Mouse (Mus musculus) cerebellum, adult 9-11 months (tissue): ENCODE data around the gene Slco2a1.

ENCODE experiments used
- DNase-seq: peaks from one replicate; pipeline ENCODE4 v3.0.0; 2022

The Slco2a1 gene

DNA sequence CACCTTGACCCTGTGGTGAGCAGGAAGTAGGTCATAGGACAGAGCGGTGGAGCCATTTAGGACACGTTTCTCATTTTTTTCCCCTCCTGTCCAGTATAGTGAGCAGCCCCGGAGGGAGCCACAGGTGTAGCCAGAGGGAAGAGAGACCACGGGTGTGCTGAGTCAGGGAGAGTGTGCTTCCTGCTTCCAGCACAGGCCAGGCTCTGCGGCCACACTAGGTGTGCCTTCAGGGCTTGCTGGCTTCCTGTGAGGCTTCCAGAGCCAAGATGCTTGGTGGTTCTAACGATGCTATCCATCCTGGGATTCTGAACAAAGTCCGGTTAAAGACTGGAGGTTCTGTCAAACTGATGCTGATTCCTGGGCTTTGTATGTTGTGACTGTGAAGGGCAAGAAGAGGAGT lies 133.0 kb downstream of the Slco2a1 start:
- peak; percentile 28 for DNase-seq

DNA sequence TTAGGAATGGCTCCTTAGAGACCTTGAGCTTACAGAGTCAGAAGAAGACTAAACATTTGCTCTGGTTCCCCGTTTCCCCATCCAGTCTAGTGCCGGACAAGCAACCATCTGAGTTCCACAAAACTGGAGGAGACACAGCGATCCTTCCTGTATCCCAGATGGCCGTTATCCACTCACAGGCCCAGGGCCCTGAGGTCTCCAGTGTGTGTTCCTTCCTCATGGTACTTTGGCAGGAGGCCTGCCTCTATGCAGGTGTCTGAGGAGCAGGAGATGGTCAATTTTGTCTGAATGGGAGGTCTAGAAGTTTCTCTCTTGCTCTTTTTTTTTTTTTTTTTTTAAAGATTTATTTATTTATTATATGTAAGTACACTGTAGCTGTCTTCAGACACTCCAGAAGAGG lies 136.2 kb downstream of the Slco2a1 start:
- peak; percentile 51 for DNase-seq

DNA sequence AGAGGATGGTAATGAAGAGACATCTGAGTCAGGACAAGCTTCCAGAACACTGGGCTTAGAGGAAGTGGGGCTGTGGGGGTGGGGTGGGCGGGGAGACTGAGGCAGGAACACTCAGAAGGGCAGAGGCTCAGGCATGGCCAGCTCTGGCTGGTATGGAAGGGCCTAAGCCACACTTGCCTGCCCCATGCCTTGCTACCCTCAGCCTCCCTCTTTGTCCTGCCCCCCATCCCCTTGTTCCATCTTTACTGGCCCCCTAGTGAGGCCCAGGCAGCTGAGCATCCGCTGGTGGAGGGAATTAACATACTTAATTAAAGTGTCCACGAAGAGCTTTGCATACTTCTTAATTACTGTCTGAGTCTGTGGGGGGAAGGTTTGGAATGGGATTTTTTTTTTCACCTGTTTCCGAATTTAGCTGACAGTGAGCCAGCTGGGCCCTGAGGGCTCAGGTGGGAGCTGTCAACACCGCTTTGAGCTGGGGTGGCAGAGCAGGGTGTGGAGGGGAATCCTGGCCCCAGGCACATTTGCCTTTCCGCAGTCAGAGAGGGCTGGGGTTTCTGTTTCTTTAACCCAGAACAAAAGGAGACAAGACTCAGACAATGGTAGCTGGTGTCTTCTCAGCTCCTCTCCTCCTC lies 145.1 kb downstream of the Slco2a1 start:
- DNase-seq, result no peak

DNA sequence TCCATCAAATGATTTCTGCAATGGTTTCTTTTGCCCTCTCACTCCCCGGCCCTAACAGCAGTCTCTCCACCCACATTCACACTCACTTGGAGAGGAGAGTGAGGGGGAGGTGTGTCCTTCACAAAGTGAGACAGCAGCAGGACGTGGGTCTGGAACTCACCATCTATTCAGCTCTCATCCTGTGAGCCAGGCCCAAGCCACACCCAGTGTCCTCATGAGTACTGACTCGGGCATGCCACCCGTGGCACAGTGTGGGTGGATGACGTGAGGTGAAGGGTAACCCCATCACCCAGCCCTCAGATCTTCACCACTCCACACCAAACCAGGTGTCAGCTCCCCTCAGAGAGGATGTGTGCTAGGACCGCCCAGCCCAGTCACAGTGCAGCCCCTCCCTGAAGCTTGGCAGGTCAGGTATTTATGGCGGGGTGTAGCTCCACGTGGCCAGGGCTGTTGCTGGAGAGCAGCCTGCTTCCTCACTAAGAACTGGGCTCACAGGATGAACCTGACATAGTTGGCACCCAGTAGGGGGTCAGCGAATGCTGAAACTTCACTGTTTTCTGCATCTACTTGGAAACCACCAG lies 146.0 kb downstream of the Slco2a1 start:
- no peak for DNase-seq

DNA sequence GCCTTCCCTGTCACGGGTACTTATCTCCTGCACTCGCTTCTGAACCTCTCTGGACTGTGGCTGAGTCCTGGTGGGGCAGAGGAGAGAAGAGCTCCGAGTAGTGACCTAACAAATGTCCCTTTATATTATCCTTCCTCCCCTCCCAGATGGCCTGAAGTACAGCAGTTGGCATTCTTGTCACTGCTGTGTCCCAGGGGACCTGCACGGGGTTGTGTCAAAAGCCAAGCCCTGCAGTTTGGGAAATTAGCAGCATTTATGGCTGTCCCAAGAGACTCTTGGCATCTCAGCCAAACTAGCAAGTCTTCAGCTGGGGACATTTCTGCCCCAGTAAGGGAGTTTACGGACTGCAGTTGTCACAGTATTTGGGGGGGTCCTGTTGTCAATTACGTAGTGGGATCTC lies 151.0 kb downstream of the Slco2a1 start:
- no peak for DNase-seq

DNA sequence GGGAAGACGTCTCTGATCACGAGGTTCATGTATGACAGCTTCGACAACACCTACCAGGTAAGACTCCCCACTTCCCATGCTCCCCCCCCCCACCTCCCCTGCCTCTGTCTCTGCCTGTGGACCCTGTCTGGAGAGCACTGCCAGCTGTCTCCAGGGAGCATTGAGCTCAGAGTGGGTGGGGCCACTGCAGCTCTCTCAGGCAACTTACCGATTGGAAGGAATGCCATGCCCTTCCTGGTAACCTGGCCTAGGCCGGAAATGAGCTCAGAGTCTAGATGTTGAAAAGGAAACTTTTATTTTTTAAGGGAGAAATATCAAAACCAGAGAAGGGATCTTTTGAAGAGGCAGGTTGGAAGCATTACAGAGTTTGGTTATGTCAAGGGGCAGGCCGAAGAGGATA lies 151.9 kb downstream of the Slco2a1 start:
- DNase-seq, result no peak

DNA sequence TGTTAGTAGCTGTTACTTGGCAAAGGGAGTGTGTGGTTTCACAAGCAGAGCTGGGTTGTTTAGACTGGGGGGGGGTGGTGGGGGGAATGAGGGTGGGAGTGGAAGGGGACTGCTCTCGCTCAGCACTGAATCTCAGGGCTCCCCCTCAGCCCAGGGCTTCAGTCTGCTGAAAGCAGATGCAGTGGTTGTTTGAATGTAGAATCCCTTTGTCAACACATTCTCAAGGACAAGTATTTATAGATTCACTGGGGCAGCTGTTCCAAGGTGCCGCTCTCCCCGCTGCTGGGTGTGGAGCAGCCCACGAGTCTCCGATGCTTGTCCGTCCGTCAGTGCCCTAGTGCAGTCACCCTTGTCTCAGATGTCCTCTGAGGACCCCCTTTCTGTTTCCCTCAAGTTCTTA lies 152.8 kb downstream of the Slco2a1 start:
- DNase-seq, result no peak

DNA sequence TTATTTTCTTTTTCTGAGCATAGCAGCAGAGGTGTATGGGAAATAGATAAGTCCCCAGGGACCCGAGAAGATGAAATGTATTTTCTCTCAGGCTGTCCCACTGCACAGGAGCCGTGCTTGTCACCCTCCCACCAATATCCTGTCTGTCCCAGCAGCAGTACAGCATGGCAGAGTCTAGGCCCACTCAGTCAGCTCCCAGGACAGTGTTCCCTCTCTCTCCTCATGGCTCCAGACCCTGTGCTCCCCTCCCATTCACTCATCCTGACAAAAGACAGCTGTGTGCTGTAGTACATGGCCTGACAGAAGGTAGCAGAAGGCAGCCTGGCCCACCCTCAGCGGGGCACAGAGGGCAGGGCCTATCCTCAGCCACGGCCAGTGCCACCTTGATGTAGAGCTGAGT lies 155.4 kb downstream of the Slco2a1 start:
- DNase-seq, result no peak

DNA sequence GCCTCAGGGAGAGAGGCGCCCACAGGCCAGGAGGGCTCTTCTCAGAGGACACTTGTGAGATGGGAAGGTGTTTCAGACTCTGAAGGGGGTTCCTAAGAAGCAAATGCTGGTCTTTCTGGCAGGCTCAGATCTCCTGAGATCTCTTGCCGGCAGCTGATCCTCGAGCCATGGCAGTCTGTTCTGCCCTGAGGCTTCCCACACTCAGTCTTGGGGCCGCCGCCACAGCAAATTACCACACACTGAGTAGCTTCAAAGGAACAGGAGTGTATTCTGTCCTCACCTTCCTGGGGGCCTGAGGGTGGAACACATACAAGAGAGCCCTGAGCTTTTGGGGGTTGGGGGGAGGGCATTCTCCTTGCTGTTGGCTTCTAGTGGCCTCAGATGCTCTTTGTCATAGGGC lies 156.8 kb downstream of the Slco2a1 start:
- DNase-seq, result no peak
